Mouse (Mus musculus): ENCODE measurements at regions not wholly inside any gene's neighbourhood (a gene's known extent, or its start where the extent isn't known, plus 50 kb on each side); places are given as distances from the start of the nearest gene placed in this dataset.

GRCm38 (mm10) chr13:42490956-42491680 is 189.3 kb upstream of the Phactr1 start:
- H3K9ac ChIP-seq: no peak overlapping the region
- no peaks in the 10 kb centered on the region for H3K4me1 ChIP-seq (replicated peaks; ENCODE audit: control insufficient read depth, insufficient read depth, low read length)
- no peak overlapping the region for H3K4me3 ChIP-seq (replicated peaks; ENCODE audit: low read length)
- no peak overlapping the region for H3K27ac ChIP-seq
- H3K27me3 ChIP-seq (ENCODE audit: control insufficient read depth, insufficient read depth, low read length): no peaks in the 10 kb centered on the region
- no peaks in the 10 kb centered on the region for H3K9me3 ChIP-seq (ENCODE audit: control insufficient read depth, low read length)
- H3K36me3 ChIP-seq (replicated peaks; ENCODE audit: control insufficient read depth, insufficient read depth): no peaks in the 10 kb centered on the region
- DNase-seq (ENCODE audit: low spot score): no peak
- no peak for ATAC-seq (ENCODE audit: low FRiP score)
- 88% methylated on average over 4 of the region's 4 CpGs for WGBS
- H3K4me2 ChIP-seq (replicated peaks): no peak overlapping the region

DNA sequence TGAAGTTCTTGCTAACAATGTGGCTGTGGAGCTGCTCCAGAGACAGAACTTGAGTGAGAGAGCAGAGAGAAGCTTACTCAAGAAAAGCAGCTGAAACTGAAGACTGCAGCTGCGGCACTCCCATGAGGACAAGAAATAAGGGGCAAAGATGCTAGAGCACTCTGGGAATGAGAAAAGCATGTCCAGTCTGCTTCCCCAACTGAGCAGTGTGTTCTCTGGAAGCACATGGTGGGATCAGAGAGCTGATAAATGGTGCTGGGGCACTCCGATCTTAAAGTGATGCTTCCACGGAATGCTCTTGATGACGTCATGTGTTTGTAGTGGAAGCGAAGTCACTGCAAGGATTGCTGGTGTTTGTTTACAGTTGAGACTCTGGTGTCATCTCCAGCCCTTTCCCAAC is 186.1 kb upstream of the Phactr1 start:
- no peaks in the 10 kb centered on the region for H3K4me1 ChIP-seq (replicated peaks; ENCODE audit: control insufficient read depth, insufficient read depth, low read length)
- no peak overlapping the region for H3K9ac ChIP-seq
- H3K4me3 ChIP-seq (replicated peaks; ENCODE audit: low read length): no peak overlapping the region
- H3K36me3 ChIP-seq (replicated peaks; ENCODE audit: control insufficient read depth, insufficient read depth): no peaks in the 10 kb centered on the region
- WGBS: 90% methylated on average over 5 of the region's 5 CpGs
- no peaks in the 10 kb centered on the region for H3K27me3 ChIP-seq (ENCODE audit: control insufficient read depth, insufficient read depth, low read length)
- H3K27ac ChIP-seq: no peak overlapping the region
- no peaks in the 10 kb centered on the region for H3K9me3 ChIP-seq (ENCODE audit: control insufficient read depth, low read length)
- DNase-seq (ENCODE audit: low spot score) (no peak), ATAC-seq (ENCODE audit: low FRiP score) (no peak)
- no peak overlapping the region for H3K4me2 ChIP-seq (replicated peaks)

DNA sequence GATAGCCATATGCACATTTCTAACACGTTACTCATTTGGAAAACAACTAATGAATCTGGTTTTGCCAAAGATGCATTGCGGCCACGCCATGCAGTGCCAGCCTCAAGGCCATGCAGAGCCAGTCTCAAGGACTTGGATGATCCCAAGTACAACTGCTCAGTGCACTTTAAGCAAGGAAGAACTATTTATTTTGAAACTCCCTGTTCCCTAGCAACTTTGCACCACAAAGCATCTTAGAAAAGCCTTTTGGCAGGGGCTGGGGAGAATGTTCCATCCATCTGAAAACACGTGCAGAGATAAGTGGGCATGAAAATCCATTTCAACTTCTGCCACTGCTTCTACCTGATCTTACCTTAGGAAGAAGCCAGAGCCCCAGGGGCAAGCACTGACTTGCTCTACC is 182.1 kb upstream of the Phactr1 start:
- WGBS: 74% methylated on average over 4 of the region's 4 CpGs
- Histone ChIP-seq H3K4me1 (replicated peaks; ENCODE audit: control insufficient read depth, insufficient read depth, low read length) (no peaks in the 10 kb centered on the region), H3K9me3 (ENCODE audit: control insufficient read depth, low read length) (no peaks in the 10 kb centered on the region), H3K36me3 (replicated peaks; ENCODE audit: control insufficient read depth, insufficient read depth) (no peaks in the 10 kb centered on the region), H3K27ac (no peak overlapping the region), H3K4me3 (replicated peaks; ENCODE audit: low read length) (no peak overlapping the region), H3K9ac (no peak overlapping the region), H3K4me2 (replicated peaks) (no peak overlapping the region), H3K27me3 (ENCODE audit: control insufficient read depth, insufficient read depth, low read length) (no peaks in the 10 kb centered on the region)
- DNase-seq (ENCODE audit: low spot score) (no peak), ATAC-seq (ENCODE audit: low FRiP score) (no peak)

- Histone ChIP-seq H3K4me1 (replicated peaks; ENCODE audit: control insufficient read depth, insufficient read depth, low read length) (no peaks in the 10 kb centered on the region), H3K36me3 (replicated peaks; ENCODE audit: control insufficient read depth, insufficient read depth) (no peaks in the 10 kb centered on the region), H3K9me3 (ENCODE audit: control insufficient read depth, low read length) (no peaks in the 10 kb centered on the region), H3K27me3 (ENCODE audit: control insufficient read depth, insufficient read depth, low read length) (no peaks in the 10 kb centered on the region), H3K27ac (0 out of 2 replicates have a peak overlapping the region, but pooled peaks have one; percentile 17), H3K4me2 (replicated peaks) (no peak overlapping the region), H3K9ac (no peak overlapping the region), H3K4me3 (replicated peaks; ENCODE audit: low read length) (no peak overlapping the region)
- ATAC-seq (ENCODE audit: low FRiP score): no peak
- no peak for DNase-seq (ENCODE audit: low spot score)
- 38% methylated on average over 5 of the region's 5 CpGs for WGBS
Measured at GRCm38 (mm10) chr13:42507535-42507934, 172.9 kb upstream of the Phactr1 start.

DNA sequence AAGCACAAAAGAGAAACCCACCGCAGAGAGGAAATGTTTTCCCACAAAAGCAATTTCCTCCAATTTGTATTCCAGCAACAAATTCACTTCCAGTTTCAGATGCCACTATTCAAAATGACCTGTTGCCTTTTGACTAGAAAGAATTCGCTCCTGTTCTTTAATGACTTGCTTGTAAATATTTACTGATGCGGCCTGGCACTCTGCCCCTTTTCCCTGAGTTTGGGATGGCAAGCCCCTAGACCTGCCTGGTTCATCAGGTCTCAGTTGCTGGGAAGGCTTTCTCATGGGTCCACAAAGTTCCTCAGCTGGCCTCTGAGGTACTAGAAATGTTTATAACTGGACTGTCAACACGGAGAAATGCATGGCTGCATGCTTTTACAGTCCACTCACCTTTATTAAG is 161.7 kb upstream of the Phactr1 start:
- no peaks in the 10 kb centered on the region for H3K36me3 ChIP-seq (replicated peaks; ENCODE audit: control insufficient read depth, insufficient read depth)
- H3K9ac ChIP-seq: no peak overlapping the region
- ATAC-seq (ENCODE audit: low FRiP score) (no peak), DNase-seq (ENCODE audit: low spot score) (no peak)
- H3K9me3 ChIP-seq (ENCODE audit: control insufficient read depth, low read length): no peaks in the 10 kb centered on the region
- H3K4me3 ChIP-seq (replicated peaks; ENCODE audit: low read length): no peak overlapping the region
- H3K27me3 ChIP-seq (ENCODE audit: control insufficient read depth, insufficient read depth, low read length): no peaks in the 10 kb centered on the region
- 84% methylated on average over 4 of the region's 4 CpGs for WGBS
- H3K4me2 ChIP-seq (replicated peaks): no peak overlapping the region
- no peak overlapping the region for H3K27ac ChIP-seq
- H3K4me1 ChIP-seq (replicated peaks; ENCODE audit: control insufficient read depth, insufficient read depth, low read length): no peaks in the 10 kb centered on the region

DNA sequence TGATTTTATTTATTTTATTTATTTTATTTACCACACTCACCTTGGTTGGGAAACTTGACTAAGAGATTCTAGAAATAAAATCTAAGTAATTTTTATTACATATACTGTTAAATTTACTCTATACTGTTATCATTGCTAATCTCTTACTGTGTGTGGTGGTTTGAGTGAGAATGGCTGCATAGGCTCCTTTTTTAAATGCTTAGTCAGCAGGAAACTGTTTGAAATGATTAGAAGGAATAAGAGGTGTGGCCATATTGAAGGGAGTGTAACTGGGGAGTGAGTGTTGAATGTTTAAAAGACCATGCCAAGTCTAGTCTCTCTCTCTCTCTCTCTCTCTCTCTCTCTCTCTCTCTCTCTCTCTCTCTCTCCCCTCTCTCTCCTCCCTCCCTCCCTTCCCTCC is 157.9 kb upstream of the Phactr1 start:
- H3K4me2 ChIP-seq (replicated peaks): no peak overlapping the region

GRCm38 (mm10) chr13:42526163-42526562 is 154.3 kb upstream of the Phactr1 start:
- Histone ChIP-seq H3K27me3 (ENCODE audit: control insufficient read depth, insufficient read depth, low read length) (no peaks in the 10 kb centered on the region), H3K4me2 (replicated peaks) (no peak overlapping the region), H3K9ac (no peak overlapping the region), H3K36me3 (replicated peaks; ENCODE audit: control insufficient read depth, insufficient read depth) (no peaks in the 10 kb centered on the region), H3K27ac (no peak overlapping the region), H3K9me3 (ENCODE audit: control insufficient read depth, low read length) (no peaks in the 10 kb centered on the region), H3K4me3 (replicated peaks; ENCODE audit: low read length) (no peak overlapping the region), H3K4me1 (replicated peaks; ENCODE audit: control insufficient read depth, insufficient read depth, low read length) (0 out of 2 replicates have a peak, but pooled peaks cover 5% of the 10 kb centered on the region)
- ATAC-seq (ENCODE audit: low FRiP score): no peak
- WGBS: 71% methylated on average over 4 of the region's 4 CpGs
- DNase-seq (ENCODE audit: low spot score): no peak

More for the DNA sequence above, 157.9 kb upstream of the Phactr1 start:
- Histone ChIP-seq H3K9me3 (ENCODE audit: control insufficient read depth, low read length) (no peaks in the 10 kb centered on the region), H3K36me3 (replicated peaks; ENCODE audit: control insufficient read depth, insufficient read depth) (no peaks in the 10 kb centered on the region), H3K27ac (no peak overlapping the region), H3K4me3 (replicated peaks; ENCODE audit: low read length) (no peak overlapping the region), H3K4me1 (replicated peaks; ENCODE audit: control insufficient read depth, insufficient read depth, low read length) (0 out of 2 replicates have a peak, but pooled peaks cover 5% of the 10 kb centered on the region), H3K9ac (no peak overlapping the region), H3K27me3 (ENCODE audit: control insufficient read depth, insufficient read depth, low read length) (no peaks in the 10 kb centered on the region)
- no peak for ATAC-seq (ENCODE audit: low FRiP score)
- no peak for DNase-seq (ENCODE audit: low spot score)

DNA sequence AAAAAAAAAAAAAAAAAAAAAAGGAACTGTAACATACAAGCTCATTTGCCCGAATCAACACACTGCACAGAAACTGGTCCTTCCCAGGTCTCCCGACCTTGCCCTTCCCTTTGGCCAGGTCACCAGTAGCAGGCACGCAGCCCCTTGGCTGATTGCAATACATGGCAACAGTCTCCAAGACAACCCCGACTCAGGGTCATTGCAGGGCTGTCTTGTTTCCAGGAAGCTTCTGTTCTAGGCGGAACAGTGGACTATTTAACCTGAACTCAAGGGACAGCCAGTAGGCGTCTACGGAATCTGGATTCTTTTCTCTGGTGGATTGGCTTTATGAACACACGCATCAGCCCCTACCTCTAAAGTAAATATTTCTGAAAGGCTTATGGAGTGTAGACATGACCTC is 153.5 kb upstream of the Phactr1 start:
- Histone ChIP-seq H3K4me1 (replicated peaks; ENCODE audit: control insufficient read depth, insufficient read depth, low read length) (0 out of 2 replicates have a peak, but pooled peaks cover 5% of the 10 kb centered on the region), H3K4me3 (replicated peaks; ENCODE audit: low read length) (no peak overlapping the region), H3K9me3 (ENCODE audit: control insufficient read depth, low read length) (no peaks in the 10 kb centered on the region), H3K27me3 (ENCODE audit: control insufficient read depth, insufficient read depth, low read length) (no peaks in the 10 kb centered on the region), H3K36me3 (replicated peaks; ENCODE audit: control insufficient read depth, insufficient read depth) (no peaks in the 10 kb centered on the region), H3K27ac (no peak overlapping the region), H3K9ac (no peak overlapping the region), H3K4me2 (replicated peaks) (no peak overlapping the region)
- 25% methylated on average over 8 of the region's 8 CpGs for WGBS
- no peak for DNase-seq (ENCODE audit: low spot score)
- no peak for ATAC-seq (ENCODE audit: low FRiP score)

- WGBS: 91% methylated on average over 2 of the region's 2 CpGs
Measured at GRCm38 (mm10) chr13:42528169-42528568, 152.3 kb upstream of the Phactr1 start.

More at GRCm38 (mm10) chr13:42528169-42528568, 152.3 kb upstream of the Phactr1 start:
- ATAC-seq (ENCODE audit: low FRiP score) (no peak), DNase-seq (ENCODE audit: low spot score) (no peak)
- Histone ChIP-seq H3K4me3 (replicated peaks; ENCODE audit: low read length) (no peak overlapping the region), H3K4me1 (replicated peaks; ENCODE audit: control insufficient read depth, insufficient read depth, low read length) (0 out of 2 replicates have a peak, but pooled peaks cover 5% of the 10 kb centered on the region), H3K4me2 (replicated peaks) (no peak overlapping the region), H3K27me3 (ENCODE audit: control insufficient read depth, insufficient read depth, low read length) (no peaks in the 10 kb centered on the region), H3K27ac (no peak overlapping the region), H3K9me3 (ENCODE audit: control insufficient read depth, low read length) (no peaks in the 10 kb centered on the region), H3K9ac (no peak overlapping the region), H3K36me3 (replicated peaks; ENCODE audit: control insufficient read depth, insufficient read depth) (no peaks in the 10 kb centered on the region)

Data from hindbrain, embryonic 14.5 days (tissue).